Mouse (Mus musculus): Measurements from ENCODE around the gene Rab8b.

GRCm38 (mm10) chr9:66907746-66908397 is 11.6 kb downstream of the Rab8b start:
- TF ChIP-seq POLR2A (IDR thresholded peaks at IDR 0.05; ENCODE audit: borderline replicate concordance, extremely low read depth, insufficient read depth, insufficient read length, poor library complexity, severe bottlenecking) (no peak), CTCF (IDR thresholded peaks at IDR 0.05; ENCODE audit: borderline replicate concordance, extremely low read depth, insufficient read depth, insufficient read length) (no peak)

Measured in brain, embryonic 14.5 days (tissue).